Mouse (Mus musculus) adipose tissue, adult 10 weeks (tissue): ENCODE measurements around the gene Serpina3b. TPM values are rescaled to one million over a fixed set of nuclear protein-coding genes. Genes with fewer than 3 reads are reported as not detected.

Experiments
- polyA plus RNA-seq: library from polyadenylated mRNA; stranded (reverse); fragments of 350-450 nt; fragmentation: Illumina TruSeq; extraction: RNeasy Lipid Tissue Mini Kit (QIAGEN cat#74804); gene quantifications from one replicate; pipeline ENCODE4 v1.2.3, GENCODE M21; 2014; ENCODE audit warnings: low read depth, low replicate concordance

Gene Serpina3b
- 2.8 TPM for polyA plus RNA-seq

GRCm38 (mm10) chr12:104127696-104128095 is at the start of gene Serpina3b:
Serpina3b (plus strand) TSS chr12:104127996.

DNA sequence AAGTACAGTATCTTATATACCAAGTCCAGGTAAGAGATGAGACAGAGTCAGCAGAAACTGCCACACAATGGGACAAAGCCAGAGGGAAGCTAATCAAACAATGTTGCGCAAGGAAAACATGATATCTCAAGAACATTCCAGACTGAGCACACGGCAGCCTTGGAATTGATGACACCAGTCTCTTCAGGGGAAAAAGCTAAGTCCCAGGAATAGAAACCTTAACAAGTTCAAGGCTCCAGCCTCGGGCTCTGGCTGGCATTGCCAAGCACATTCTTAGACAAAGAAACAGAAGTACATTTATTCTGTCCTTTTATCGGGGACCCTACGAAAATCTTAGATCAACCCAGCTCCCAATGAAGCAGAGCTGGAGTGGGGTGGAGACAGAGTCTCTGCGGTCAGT is 27.0 kb upstream of the Serpina3b start, which contains the start of gene Serpina5:
Gene Serpina5, plus strand, starts transcription at position 346 of the 400 bp plus-strand sequence.

GRCm38 (mm10) chr12:104112333-104112732 is 15.5 kb upstream of the Serpina3b start, which contains the start of gene Serpina3a:
Serpina3a (plus strand) TSS chr12:104112724.

DNA sequence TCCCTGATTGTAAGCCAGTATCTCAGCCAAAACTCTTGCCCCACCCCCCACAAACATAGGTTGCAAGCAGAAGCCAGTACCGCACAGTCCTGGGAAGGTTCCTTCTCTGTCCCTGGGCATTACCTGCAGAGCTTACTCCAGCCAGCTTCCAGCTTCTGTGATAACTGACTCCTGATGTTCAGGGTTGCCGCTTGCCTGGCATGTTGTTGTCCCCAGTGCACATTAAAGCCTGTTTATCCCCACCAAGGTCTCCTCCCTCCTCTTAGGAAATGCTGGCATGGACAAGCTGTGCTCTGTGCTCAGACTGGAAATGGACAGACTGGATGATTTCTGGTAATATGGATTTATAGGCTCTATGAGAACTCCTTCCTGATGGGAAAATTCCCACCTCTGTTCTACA is 25.9 kb downstream of the Serpina3b start, which contains the start of gene Serpina3c:
Gene Serpina3c, minus strand, starts transcription at position 215 of the 400 bp plus-strand sequence.

Other genes starting within 250 kb of the Serpina3b start
- gene Serpina1c, start 223.1 kb upstream of the Serpina3b start, polyA plus RNA-seq: not detected
- gene Serpina1e, start 169.0 kb upstream of the Serpina3b start, polyA plus RNA-seq: not detected
- gene Serpina11, start 138.0 kb upstream of the Serpina3b start, polyA plus RNA-seq: not detected
- not detected for gene Serpina9, start 114.2 kb upstream of the Serpina3b start, polyA plus RNA-seq
- not detected for gene Serpina12, start 83.6 kb upstream of the Serpina3b start, polyA plus RNA-seq
- 2.0 TPM for gene Serpina5, start 26.9 kb upstream of the Serpina3b start, polyA plus RNA-seq
- 0.69 TPM for gene Serpina3a, start 15.3 kb upstream of the Serpina3b start, polyA plus RNA-seq
- 69.9 TPM for gene Serpina3c, start 25.9 kb downstream of the Serpina3b start, polyA plus RNA-seq
- 0.61 TPM for gene Serpina3f, start 86.5 kb downstream of the Serpina3b start, polyA plus RNA-seq
- gene Serpina3g, start 108.2 kb downstream of the Serpina3b start, polyA plus RNA-seq: 3.7 TPM
- gene Serpina3i, start 135.1 kb downstream of the Serpina3b start, polyA plus RNA-seq: 0.86 TPM
- gene Serpina3j, start 186.6 kb downstream of the Serpina3b start, polyA plus RNA-seq: 0.55 TPM
- gene Serpina3k, start 210.5 kb downstream of the Serpina3b start, polyA plus RNA-seq: 4.6 TPM
- 3.7 TPM for gene Serpina3m, start 210.5 kb downstream of the Serpina3b start, polyA plus RNA-seq